Mouse (Mus musculus): ENCODE measurements at regions not wholly inside any gene's neighbourhood (a gene's known extent, or its start where the extent isn't known, plus 50 kb on each side); places are given as distances from the start of the nearest gene placed in this dataset.

GRCm38 (mm10) chrX:47330969-47331368, 561.8 kb downstream of the Smarca1 start:
- DNase-seq (ENCODE audit: low spot score in 2 of 2), result no peak

- DNase-seq (ENCODE audit: low spot score in 2 of 2), result peak in 1 of 2 experiments; percentile 7
These were observed 564.0 kb downstream of the Smarca1 start for GRCm38 (mm10) chrX:47328817-47329216.

GRCm38 (mm10) chrX:47315810-47316209, 577.0 kb downstream of the Smarca1 start:
- no peak for DNase-seq (ENCODE audit: low spot score in 2 of 2)

- DNase-seq (ENCODE audit: low spot score in 2 of 2), result no peak
These were observed 585.6 kb downstream of the Smarca1 start for GRCm38 (mm10) chrX:47307140-47307539.

- DNase-seq (ENCODE audit: low spot score in 2 of 2), result no peak
These were observed 589.2 kb downstream of the Smarca1 start for GRCm38 (mm10) chrX:47303547-47303946.

GRCm38 (mm10) chrX:47292548-47293147, 600.1 kb downstream of the Smarca1 start:
- DNase-seq (ENCODE audit: low spot score in 2 of 2), result peak; percentile 36 to 42
